Mouse (Mus musculus) forelimb bud, embryonic 11.5 days (tissue): Measurements from ENCODE around the gene Bach2.
A peak's percentile ranks its signal among the peaks of the same experiment; 100 is the strongest.

Experiments
- DNase-seq: peaks from one replicate; pipeline ENCODE4 v3.0.0-alpha.2; 2012; ENCODE audit warnings: low read depth, low spot score

Gene Bach2

DNA sequence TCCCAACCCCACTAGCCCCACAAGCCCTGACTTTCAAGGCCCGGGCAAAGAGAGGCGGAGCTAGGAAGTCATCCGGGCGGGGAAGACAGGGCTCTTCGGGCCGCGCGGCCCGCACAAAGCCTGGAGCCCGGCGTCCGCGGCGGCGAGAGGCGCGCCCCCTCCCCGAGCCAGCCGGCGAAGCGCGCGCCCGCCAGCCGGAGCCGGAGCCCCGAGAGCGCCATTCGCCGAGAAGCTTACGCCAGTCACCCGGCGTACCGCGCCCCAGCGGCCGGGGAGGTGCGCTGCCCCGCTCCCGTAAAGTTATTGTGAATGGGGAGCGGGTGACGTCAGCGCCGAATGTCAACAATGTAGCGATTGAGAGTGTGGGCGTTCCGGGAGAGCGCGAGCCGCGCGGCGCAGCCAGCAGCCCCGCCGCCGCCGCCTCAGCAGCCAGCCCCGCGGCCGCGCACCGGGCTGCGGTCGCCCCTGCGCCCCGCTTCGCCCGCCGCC, at the start of gene Bach2:
Bach2 (plus strand) TSS at position 439 of the 489 bp plus-strand sequence.
- DNase-seq, result peak; percentile 92

DNA sequence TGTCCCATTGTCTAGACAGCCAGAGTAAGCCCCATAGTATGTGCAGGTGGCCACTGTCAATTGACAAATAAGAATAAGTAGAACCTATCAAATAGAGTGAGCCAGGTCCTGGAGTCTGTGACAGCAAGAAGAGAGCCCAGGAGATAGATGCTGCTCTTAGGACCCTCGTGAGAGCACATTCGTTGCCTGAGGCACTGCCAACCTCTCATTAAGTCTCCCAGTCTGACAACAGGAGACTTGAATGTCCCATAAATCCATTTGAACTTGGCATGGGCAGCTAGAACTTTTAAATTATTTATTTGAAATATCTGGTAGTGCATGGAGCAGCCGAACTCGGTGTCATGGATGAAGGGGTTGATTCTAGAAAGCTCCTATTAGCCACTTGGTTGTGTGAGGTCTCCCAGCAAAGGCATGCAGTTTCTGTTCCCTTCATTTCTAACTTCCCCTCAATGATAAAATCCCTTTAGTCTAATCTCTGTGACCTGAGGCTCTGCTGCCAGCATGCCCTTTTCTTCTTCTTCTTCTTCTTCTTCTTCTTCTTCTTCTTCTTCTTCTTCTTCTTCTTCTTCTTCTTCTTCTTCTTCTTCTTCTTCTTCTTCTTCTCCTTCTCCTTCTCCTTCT, 49.1 kb upstream of the Bach2 start:
- no peak for DNase-seq

DNA sequence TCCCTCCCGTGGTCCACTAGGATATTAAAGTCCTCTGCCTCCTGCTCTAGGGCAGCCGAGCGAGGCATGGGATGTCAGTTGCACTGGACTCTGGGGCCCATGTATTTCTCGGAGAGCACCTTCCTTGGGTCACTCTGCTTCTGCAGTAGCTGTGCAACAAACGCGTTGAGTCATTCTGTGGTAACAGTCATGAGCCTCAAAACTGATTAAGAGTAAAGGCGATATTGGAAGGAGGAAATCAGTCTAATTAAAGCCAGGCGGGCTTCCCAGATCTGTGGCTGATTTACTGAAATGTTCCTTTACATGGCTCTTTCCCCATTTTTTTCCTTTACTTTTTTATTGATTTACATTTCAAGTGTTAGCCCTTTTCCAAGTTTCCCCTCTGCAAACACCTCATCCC, 48.1 kb upstream of the Bach2 start:
- DNase-seq, result no peak

DNA sequence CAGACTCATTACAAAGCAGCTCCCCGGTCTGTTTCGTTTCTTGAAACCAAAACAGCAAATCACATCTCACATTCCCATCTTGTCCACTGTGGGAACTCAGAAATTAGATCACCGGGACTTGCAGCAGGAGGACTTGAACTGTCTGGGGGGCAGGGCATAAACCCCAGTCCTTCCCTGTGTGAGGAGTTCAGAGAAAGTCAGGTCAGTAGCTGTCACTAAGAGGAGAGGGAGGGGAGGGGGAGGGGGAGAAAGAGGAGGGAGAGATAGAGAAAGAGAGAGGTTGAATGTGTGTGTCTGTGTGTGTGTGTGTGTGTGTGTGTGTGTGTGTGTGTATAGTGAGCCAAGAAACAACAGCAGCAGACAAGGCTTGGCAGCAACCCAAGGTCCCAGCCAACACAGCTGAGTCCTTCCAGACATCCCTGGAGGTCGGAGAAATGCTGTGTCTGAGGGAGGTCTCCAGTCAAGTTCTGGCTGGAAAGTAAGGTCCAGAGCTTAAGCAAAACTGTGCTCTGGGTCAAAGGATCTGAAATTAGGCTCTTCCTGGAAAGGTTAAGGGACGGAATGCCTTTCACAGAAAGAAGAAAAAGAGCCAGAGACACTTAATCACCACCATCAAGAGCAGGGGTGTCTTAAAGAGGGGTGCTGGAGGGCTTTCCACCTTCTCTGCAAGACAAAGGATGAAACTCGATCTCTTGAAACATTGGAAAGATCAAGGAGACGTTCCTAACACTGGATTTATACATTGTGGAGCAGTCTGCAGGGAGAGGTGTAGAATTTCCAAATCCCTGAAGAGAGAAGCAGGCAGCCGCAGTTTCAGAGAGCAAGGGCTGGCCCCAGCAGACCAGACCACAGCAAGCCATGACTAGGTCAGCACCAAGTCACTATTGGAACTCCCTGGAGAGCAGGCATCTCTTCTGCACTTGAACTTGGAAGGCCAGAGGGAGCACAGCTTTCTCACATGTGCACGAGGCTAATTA, 42.4 kb upstream of the Bach2 start:
- DNase-seq, result peak; percentile 63

DNA sequence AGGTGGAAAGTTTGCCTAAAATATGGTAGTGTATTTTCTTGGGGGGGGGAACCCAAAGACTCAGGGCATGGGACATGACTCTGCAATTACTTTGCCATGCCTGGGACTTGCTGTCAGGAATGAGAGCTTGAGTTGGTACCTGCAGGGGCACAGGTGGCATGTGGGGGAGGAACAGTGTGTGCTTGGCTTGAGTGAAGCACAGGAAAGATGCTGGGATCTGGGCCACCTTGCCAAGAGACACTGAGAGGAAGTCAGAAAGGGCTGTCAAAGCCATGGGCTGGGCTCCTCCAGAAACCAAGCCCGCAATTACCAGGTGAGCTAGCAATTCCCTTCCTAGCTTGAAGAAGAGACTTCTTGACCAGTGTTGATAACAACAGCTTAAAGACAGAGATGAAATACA, 40.6 kb upstream of the Bach2 start:
- DNase-seq, result no peak

DNA sequence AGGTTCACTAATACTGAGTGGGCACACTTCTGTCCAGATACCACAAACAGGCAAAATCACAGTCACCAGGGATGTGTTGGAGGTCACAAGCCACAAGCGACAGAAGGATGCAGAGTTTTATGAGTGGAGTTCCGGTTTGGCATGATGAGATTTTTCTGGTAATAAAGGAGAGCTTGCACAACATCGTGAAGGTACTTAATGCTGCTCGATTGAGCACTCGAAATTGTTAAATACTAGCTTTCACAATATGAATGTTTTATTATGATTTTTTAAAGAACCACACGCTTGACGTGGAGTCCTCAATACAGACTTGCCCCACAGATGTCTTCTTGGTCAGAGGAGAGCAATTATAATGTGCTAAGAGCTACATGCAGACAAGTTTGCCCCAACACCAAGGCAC, 40.0 kb upstream of the Bach2 start:
- DNase-seq, result no peak

DNA sequence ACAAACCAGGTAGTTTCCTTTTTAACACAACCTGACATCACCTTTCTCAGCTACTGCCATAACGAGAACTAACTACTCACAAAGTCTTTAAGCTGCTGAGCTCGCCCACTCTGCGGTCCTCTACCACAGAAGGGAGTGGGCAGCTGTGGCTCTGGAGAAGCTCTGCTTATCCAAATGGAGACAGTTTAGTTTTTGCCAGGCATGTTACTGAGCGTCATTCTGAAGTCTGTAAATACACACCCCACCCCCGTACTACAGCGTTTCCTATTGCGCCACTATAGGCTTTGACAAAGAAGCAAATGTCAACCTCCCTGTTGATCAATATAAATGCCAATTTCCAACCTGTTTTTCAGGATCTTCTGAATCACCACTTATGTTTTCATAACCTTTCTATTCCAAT, 39.4 kb upstream of the Bach2 start:
- DNase-seq, result no peak

DNA sequence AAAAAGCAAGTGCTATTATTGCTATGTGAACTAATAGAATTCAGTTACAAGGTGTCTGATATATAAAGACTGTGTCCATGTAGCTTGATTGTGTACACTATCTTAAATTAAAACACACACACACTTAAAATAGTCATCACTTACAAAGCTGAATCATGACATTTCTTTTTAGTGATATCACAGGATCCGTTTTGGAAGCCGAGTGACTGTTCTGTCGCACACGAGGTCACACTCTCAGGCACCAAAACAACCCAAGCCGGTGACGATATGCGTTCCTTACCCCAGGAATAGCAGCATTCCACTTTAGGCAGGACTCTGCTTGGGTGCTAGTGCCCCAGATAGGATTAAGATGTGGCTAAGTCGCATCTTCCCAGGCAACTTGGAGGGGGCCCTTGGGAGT, 37.5 kb upstream of the Bach2 start:
- no peak for DNase-seq

DNA sequence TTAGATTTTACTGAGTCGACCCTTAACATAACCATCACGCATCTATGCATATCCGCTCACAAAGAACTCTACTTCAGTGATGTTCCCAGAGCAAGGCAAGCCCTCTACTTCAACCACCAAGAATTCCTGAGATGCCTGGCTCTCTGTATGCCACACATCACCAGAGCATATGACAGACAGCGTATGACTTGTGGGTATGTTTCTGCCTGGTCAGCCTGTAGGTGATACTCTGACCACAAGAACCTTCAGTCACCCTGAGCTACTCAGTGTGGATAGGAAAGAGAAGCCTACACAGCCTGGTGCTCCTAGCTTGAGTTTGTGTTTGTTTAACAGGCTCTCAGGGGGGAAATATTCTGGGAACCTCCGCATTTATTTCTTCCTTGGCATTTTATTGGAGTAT, 36.2 kb upstream of the Bach2 start:
- no peak for DNase-seq

DNA sequence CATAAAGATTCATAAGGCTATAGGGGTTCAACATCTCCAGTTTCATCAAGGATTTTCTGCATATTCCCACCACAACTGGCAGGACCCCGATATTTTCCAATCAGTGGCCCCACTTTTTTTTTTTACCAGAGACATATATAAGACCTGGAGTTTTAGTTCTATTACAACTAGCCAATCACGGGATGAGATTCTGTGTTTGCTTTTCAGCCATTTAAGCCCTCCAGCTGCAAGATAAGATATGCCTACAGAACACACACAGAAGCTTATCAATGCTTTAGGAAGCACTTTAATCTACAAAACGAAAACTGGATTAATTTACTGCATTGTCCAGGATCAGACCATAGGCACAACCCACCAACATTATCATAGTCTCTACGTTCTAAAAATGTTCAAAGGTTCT, 33.8 kb upstream of the Bach2 start:
- DNase-seq, result no peak

DNA sequence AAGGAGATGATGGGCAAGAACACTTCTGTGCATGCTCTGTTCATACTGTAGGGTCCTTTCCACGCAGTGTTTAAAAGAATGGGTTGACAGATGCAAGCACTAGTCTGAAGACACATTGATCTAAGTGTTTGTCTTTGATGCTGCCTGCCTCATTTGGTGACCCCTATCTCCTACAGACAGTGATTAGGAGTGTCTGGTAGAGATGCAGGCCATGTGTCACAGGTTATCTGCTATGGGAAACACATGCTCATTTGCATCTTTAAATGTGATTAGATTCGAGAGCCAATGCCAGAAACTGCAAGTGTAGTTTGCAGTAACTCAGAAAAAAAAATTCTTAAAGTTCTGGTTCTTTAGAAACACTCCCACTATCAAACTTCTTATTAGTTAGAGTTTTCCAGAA, 32.8 kb upstream of the Bach2 start:
- no peak for DNase-seq

DNA sequence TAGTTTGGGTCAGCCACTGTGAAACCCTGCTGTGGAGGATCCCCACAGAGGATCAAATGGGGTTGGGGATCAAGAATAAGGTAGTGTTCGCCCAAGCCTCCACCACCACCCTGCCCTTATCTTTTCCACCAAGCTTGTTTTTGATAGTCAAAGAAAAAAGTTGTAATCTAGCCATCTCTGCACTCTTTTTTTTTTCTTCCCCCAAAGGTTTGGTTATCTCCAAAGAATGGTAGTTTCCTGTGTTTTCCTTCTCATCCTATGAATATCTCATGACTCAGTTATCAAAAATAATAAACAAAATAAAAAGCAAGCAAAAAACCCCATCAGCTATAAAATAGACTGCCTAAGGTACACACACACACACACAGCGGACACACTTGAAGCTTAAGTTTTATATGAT, 28.6 kb upstream of the Bach2 start:
- DNase-seq, result no peak

DNA sequence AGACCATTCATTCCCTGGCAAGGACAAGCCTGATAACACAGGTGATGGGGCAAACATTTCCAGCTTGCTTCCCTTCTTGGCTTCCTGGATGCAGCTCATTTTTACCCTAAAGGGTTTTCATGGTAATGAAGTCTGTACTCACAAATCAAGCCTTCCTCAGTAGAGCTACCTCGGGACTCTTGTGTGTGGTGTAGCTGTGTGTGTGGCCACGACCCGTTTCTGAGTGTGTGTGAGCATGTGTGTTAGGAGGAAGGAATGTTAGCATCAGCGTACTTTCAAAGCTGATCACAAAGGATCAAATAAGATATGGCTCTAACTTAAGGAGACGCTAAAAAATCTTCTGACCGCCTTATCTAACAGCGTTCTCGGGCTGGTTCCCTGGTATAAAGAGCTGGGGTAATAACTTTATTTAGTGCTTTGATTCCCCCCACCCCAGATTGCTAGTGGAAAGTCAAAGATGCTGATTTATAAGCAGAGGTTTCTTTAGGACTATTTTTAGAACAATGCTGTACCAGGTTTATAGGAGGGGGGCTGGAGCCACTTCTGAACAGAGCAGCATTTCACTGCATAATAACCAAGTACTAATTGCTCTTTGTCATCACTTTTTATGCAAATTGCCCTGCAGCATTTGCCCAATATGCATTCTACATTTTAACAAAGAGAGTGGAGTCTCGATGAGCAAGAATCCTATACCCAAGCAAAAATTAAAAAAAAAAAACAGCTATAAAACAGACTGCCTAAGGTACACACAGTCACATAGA, 28.0 kb upstream of the Bach2 start:
- no peak for DNase-seq

DNA sequence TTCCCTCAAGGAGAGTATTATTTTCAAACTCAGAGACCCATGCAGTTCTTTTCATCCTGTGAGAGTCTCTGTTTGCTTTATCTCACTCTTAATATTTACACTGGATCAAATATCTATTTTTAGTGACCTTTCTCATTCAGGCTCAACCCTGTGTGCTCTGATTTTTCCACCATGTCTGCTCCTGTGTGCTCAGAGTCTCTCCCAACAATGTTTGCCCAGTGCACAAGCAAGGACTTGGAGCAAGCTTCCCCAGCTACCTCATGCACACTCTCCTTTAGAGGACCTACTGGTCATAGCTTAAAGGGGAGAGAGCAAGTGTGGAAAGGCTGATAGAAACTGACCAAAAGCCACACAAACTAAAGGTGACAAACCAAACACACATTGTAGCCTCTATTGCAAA, 26.0 kb upstream of the Bach2 start:
- DNase-seq, result no peak

DNA sequence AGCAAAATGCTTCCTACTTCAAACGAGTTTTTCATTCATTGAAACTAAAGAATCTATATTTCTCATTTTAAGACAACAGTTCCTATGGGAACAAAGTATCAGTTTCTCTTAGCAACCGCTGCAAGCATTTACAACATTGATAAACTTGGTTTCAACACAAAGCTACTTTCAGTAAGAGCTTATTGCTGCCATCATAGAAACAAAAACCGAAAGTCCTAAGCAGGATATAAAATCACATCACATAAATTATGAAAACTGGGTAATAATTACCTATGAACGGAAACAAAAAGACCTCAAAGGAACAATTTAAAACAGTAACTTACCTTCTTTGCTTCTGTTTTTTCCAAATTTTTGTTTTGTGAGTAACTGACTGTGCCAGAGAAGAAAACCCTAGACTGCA, 22.1 kb upstream of the Bach2 start:
- DNase-seq, result no peak

DNA sequence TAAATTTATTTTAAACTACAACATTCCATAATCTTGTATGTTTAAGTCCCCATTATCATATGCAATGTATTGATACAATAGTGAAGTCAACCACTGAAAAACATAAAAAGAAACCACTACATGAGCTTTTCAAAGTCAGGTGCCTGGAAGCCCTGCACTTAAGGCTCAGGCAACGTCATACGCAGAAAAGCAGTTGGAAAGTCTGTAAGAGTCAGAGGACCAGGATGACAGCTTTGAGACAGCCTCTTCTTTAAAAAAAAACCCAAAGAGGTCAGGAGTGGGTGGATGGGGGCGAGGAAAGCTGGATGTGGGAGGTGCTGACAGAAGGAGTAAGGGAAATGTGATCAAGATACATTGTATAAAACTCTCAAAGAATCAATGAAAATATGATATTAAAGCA, 21.6 kb upstream of the Bach2 start:
- no peak for DNase-seq

DNA sequence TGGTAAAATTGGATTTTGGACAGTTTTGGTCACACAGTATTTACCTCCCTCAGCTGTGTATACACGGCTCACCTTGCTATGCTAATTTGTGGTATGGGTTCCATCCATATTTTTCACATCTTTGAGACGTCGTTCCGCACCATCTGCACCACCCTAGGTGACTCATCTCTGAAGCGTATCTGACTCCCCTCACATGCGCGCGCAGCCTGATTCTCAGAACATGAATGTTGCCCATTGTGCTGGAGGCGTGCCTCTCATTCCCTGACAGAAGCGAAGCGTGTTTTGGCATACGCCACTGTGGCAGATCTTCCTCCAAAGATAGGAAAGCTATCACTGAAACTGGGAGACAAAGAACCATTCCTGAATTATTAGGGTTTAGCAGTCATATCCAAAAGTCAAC, 21.0 kb upstream of the Bach2 start:
- DNase-seq, result no peak

DNA sequence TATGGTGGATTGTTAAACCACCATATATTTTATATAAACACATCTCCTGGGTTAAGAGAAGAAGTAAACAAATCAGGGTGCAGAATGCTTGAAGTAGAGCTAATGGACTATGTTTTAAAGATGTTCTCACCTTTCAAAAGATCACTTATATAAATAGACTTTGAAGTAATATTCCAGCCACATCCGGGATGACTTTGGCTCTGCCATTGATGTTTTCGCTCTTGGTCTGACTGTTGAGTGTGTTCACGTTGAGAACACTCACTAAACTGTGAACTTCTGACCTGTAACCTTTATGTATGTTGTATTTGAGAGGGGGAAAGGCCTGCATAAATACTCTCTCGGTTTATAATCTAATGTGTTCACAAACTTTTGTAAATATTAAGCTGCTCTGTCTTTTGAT, 20.2 kb upstream of the Bach2 start:
- DNase-seq, result no peak

DNA sequence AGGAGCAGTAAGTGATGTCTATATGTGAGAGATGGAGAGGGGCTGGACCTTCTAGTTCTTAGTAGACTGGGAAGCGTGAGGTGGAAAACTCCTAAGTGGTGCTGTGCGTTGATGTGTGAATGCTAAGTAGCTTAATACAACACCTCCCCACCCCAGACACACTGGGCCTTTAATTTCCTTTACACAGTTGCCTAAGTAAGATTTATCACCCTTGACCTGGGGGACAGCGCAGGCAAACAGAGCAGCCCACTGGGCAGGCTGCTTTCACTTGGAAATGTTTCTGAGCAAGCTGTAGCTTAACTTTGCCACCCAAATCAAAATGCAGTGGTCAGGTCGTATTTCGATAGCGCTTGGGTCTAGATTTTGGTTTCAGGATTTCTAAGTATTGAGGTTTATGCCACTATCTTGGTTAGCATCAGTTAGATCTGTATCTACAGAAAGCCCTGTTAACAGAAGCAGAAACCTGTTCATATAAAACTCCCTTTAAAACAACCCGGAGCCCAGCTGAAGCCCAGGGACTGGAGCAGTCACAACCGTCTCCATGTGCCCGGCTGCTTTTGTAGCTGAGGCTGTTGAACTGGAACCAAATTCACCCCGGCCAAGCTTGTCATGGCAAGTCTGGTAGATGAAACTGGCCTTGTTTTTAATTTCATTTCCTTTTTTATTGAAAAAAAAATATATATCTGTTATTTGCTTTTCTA, 19.0 kb upstream of the Bach2 start:
- no peak for DNase-seq

DNA sequence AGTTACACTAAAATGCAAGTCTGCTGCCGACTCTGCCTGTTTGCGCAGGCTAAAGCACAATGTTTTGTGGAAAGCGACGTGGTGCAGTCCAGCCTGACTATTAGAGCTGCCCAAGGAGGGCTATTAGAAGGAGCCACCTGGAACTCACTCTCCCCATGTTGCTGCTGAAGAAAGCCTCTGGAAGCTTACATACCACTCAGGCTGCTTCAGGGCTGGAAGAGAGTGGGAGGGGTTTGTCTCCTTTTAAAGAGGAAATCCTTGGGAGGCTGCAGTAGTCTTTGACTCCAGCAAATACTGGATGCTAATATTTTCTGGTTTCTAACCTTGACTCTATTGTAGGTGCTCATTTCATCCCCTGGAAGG, 18.5 kb upstream of the Bach2 start:
- DNase-seq, result no peak

DNA sequence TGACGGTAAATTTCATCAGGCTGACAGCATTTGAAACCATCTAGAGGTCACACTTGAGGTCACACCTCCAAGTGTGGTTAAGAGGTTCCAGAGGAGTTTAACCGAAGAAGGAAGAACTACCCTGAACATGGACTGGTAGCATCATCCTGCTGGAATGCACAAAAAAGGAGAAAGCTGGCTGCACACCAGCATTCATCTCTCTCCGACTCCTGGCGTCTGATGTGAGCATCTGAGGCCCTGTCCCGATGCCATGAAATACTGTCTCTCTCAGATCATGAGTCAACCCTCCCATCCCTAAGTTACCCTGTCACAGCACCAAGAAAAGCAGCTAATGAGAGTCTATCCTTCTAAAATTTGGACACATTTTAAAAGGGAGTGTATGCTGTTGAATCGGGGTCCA, 17.6 kb upstream of the Bach2 start:
- DNase-seq, result no peak

DNA sequence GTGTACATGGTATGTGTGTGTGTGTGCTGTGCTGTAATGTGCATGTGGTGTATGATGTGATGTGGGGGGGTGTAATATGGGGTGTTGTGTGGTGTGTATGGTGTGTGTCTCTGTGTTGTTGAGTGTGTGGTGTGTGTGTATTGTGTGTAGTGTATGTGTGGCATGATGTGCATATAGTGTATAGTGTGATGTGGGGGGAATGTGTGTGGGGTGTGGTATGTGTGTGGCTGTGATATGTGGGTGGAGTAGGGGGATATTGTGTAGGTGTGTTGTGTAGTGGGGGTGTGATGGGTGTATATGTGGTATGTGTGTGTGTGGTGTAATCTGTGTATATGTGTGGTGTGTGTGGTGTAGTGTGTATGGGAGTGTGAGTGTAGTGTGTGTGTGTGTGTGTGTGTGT, 15.0 kb upstream of the Bach2 start:
- DNase-seq, result no peak
